Mouse (Mus musculus): ENCODE results near the gene AI464131. TPM values are rescaled to one million over a fixed set of nuclear protein-coding genes. Genes with fewer than 3 reads are reported as not detected.

AI464131 gene
- 3.8 and 4.1 TPM in 2 replicates for polyA plus RNA-seq (2015; fragmentation: Nextera tagmentation; extraction: Ambion mirVana)

- H3K36me3 ChIP-seq = no peaks in the 10 kb centered on the region
- no peaks in the 10 kb centered on the region for H3K9me3 ChIP-seq
- H3K4me2 ChIP-seq (replicated peaks) = peak within 1 kb of the TSS; percentile 68
- H3K27me3 ChIP-seq = peaks cover 76% of the 10 kb centered on the region
- peak within 1 kb of the TSS; percentile 64 for H3K9ac ChIP-seq
- WGBS = 2% methylated on average over 18 of the region's 18 CpGs
- peaks cover 41% of the 10 kb centered on the region for H3K4me1 ChIP-seq
- H3K27ac ChIP-seq = 0 out of 2 replicates have a peak within 1 kb of the TSS, but pooled peaks have one; percentile 29
- peak; percentile 91 for ATAC-seq (ENCODE audit: low FRiP score, low read depth)
- H3K4me3 ChIP-seq = peak within 1 kb of the TSS; percentile 43
Observed at GRCm38 (mm10) chr4:41502986-41503412, at the start of gene AI464131. TSS of gene AI464131 (minus strand) at chr4:41503076.

- Histone ChIP-seq H3K27me3 (peaks cover 42% of the 10 kb centered on the region), H3K9ac (no peak overlapping the region), H3K27ac (no peak overlapping the region), H3K36me3 (no peaks in the 10 kb centered on the region), H3K4me1 (peaks cover 13% of the 10 kb centered on the region; the same call in 1 of the 2 replicates), H3K9me3 (no peaks in the 10 kb centered on the region), H3K4me3 (no peak overlapping the region), H3K4me2 (replicated peaks) (no peak overlapping the region)
- WGBS = 11% methylated on average over 6 of the region's 6 CpGs
- no peak for ATAC-seq (ENCODE audit: low FRiP score, low read depth)
Observed at GRCm38 (mm10) chr4:41552529-41552928, 49.7 kb upstream of the AI464131 start.

- Histone ChIP-seq H3K4me3 (no peak overlapping the region), H3K27ac (no peak overlapping the region), H3K4me1 (no peaks in the 10 kb centered on the region), H3K27me3 (peaks cover 22% of the 10 kb centered on the region; the same call in 1 of the 2 replicates), H3K9me3 (no peaks in the 10 kb centered on the region), H3K36me3 (no peaks in the 10 kb centered on the region), H3K4me2 (replicated peaks) (no peak overlapping the region), H3K9ac (no peak overlapping the region)
- ATAC-seq (ENCODE audit: low FRiP score, low read depth) = no peak
- 70% methylated on average over 1 of the region's 1 CpGs for WGBS
Observed at GRCm38 (mm10) chr4:41547086-41547485, 44.2 kb upstream of the AI464131 start.

- 22% methylated on average over 8 of the region's 8 CpGs for WGBS
Observed at GRCm38 (mm10) chr4:41545985-41546384, 43.1 kb upstream of the AI464131 start.

GRCm38 (mm10) chr4:41542136-41542535 is 39.3 kb upstream of the AI464131 start:
- H3K36me3 ChIP-seq = no peaks in the 10 kb centered on the region
- H3K4me3 ChIP-seq = no peak overlapping the region
- H3K4me1 ChIP-seq = no peaks in the 10 kb centered on the region
- no peak overlapping the region for H3K4me2 ChIP-seq (replicated peaks)
- 0 out of 2 replicates have a peak, but pooled peaks cover 5% of the 10 kb centered on the region for H3K27me3 ChIP-seq
- H3K9me3 ChIP-seq = no peaks in the 10 kb centered on the region
- no peak for ATAC-seq (ENCODE audit: low FRiP score, low read depth)
- WGBS = 75% methylated on average over 8 of the region's 8 CpGs
- H3K9ac ChIP-seq = no peak overlapping the region
- H3K27ac ChIP-seq = no peak overlapping the region

More at GRCm38 (mm10) chr4:41545985-41546384, 43.1 kb upstream of the AI464131 start:
- Histone ChIP-seq H3K9me3 (no peaks in the 10 kb centered on the region), H3K4me2 (replicated peaks) (no peak overlapping the region), H3K27ac (no peak overlapping the region), H3K4me1 (no peaks in the 10 kb centered on the region), H3K9ac (no peak overlapping the region), H3K27me3 (peaks cover 18% of the 10 kb centered on the region; the same call in 1 of the 2 replicates), H3K4me3 (no peak overlapping the region), H3K36me3 (no peaks in the 10 kb centered on the region)
- no peak for ATAC-seq (ENCODE audit: low FRiP score, low read depth)

GRCm38 (mm10) chr4:41534866-41535265 is 32.0 kb upstream of the AI464131 start:
- 73% methylated on average over 5 of the region's 5 CpGs for WGBS
- ATAC-seq (ENCODE audit: low FRiP score, low read depth) = no peak
- Histone ChIP-seq H3K4me2 (replicated peaks) (no peak overlapping the region), H3K4me1 (no peaks in the 10 kb centered on the region), H3K9me3 (no peaks in the 10 kb centered on the region), H3K4me3 (no peak overlapping the region), H3K27me3 (0 out of 2 replicates have a peak, but pooled peaks cover 4% of the 10 kb centered on the region), H3K27ac (no peak overlapping the region), H3K9ac (no peak overlapping the region), H3K36me3 (no peaks in the 10 kb centered on the region)

GRCm38 (mm10) chr4:41532420-41532819 is 29.5 kb upstream of the AI464131 start:
- Histone ChIP-seq H3K9ac (no peak overlapping the region), H3K27me3 (peaks cover 20% of the 10 kb centered on the region), H3K4me3 (no peak overlapping the region), H3K36me3 (no peaks in the 10 kb centered on the region), H3K9me3 (no peaks in the 10 kb centered on the region), H3K4me2 (replicated peaks) (no peak overlapping the region), H3K27ac (no peak overlapping the region), H3K4me1 (no peaks in the 10 kb centered on the region)
- WGBS = 23% methylated on average over 6 of the region's 6 CpGs
- no peak for ATAC-seq (ENCODE audit: low FRiP score, low read depth)

- ATAC-seq (ENCODE audit: low FRiP score, low read depth) = no peak
- H3K36me3 ChIP-seq = no peaks in the 10 kb centered on the region
- no peak overlapping the region for H3K4me2 ChIP-seq (replicated peaks)
- H3K27ac ChIP-seq = no peak overlapping the region
- peaks cover 52% of the 10 kb centered on the region for H3K27me3 ChIP-seq
- no peaks in the 10 kb centered on the region for H3K4me1 ChIP-seq
- H3K9ac ChIP-seq = no peak overlapping the region
- no peaks in the 10 kb centered on the region for H3K9me3 ChIP-seq
- no peak overlapping the region for H3K4me3 ChIP-seq
- 24% methylated on average over 8 of the region's 8 CpGs for WGBS
Observed at GRCm38 (mm10) chr4:41527996-41528395, 25.1 kb upstream of the AI464131 start.

GRCm38 (mm10) chr4:41527076-41527475 is 24.2 kb upstream of the AI464131 start:
- ATAC-seq (ENCODE audit: low FRiP score, low read depth) = no peak
- H3K9ac ChIP-seq = no peak overlapping the region

GRCm38 (mm10) chr4:41526553-41526952 is 23.7 kb upstream of the AI464131 start:
- WGBS = 71% methylated on average over 7 of the region's 7 CpGs
- Histone ChIP-seq H3K27me3 (peaks cover 63% of the 10 kb centered on the region), H3K4me2 (replicated peaks) (no peak overlapping the region), H3K4me1 (no peaks in the 10 kb centered on the region), H3K36me3 (no peaks in the 10 kb centered on the region), H3K4me3 (no peak overlapping the region), H3K27ac (no peak overlapping the region), H3K9me3 (no peaks in the 10 kb centered on the region), H3K9ac (no peak overlapping the region)
- ATAC-seq (ENCODE audit: low FRiP score, low read depth) = no peak

More at GRCm38 (mm10) chr4:41527076-41527475, 24.2 kb upstream of the AI464131 start:
- no peaks in the 10 kb centered on the region for H3K9me3 ChIP-seq
- H3K4me2 ChIP-seq (replicated peaks) = no peak overlapping the region
- no peaks in the 10 kb centered on the region for H3K4me1 ChIP-seq
- 44% methylated on average over 13 of the region's 13 CpGs for WGBS
- no peaks in the 10 kb centered on the region for H3K36me3 ChIP-seq
- no peak overlapping the region for H3K4me3 ChIP-seq
- peaks cover 61% of the 10 kb centered on the region for H3K27me3 ChIP-seq
- no peak overlapping the region for H3K27ac ChIP-seq

GRCm38 (mm10) chr4:41524829-41525228 is 22.0 kb upstream of the AI464131 start:
- H3K9me3 ChIP-seq = no peaks in the 10 kb centered on the region
- H3K4me3 ChIP-seq = no peak overlapping the region
- WGBS = 73% methylated on average over 9 of the region's 9 CpGs
- ATAC-seq (ENCODE audit: low FRiP score, low read depth) = no peak
- no peaks in the 10 kb centered on the region for H3K4me1 ChIP-seq
- H3K9ac ChIP-seq = no peak overlapping the region
- no peak overlapping the region for H3K4me2 ChIP-seq (replicated peaks)
- H3K27me3 ChIP-seq = peaks cover 79% of the 10 kb centered on the region
- no peak overlapping the region for H3K27ac ChIP-seq
- H3K36me3 ChIP-seq = no peaks in the 10 kb centered on the region

GRCm38 (mm10) chr4:41523839-41524238 is 21.0 kb upstream of the AI464131 start:
- H3K9me3 ChIP-seq = no peaks in the 10 kb centered on the region
- H3K4me1 ChIP-seq = no peaks in the 10 kb centered on the region
- peaks cover 85% of the 10 kb centered on the region for H3K27me3 ChIP-seq
- WGBS = 72% methylated on average over 7 of the region's 7 CpGs
- no peak for ATAC-seq (ENCODE audit: low FRiP score, low read depth)
- no peak overlapping the region for H3K27ac ChIP-seq
- no peak overlapping the region for H3K9ac ChIP-seq
- no peak overlapping the region for H3K4me2 ChIP-seq (replicated peaks)
- H3K36me3 ChIP-seq = no peaks in the 10 kb centered on the region
- no peak overlapping the region for H3K4me3 ChIP-seq

GRCm38 (mm10) chr4:41522788-41523187 is 19.9 kb upstream of the AI464131 start:
- Histone ChIP-seq H3K4me1 (no peaks in the 10 kb centered on the region), H3K36me3 (no peaks in the 10 kb centered on the region), H3K9me3 (no peaks in the 10 kb centered on the region), H3K27ac (no peak overlapping the region), H3K27me3 (peaks cover 81% of the 10 kb centered on the region), H3K4me2 (replicated peaks) (no peak overlapping the region), H3K4me3 (no peak overlapping the region), H3K9ac (no peak overlapping the region)
- 47% methylated on average over 5 of the region's 5 CpGs for WGBS
- no peak for ATAC-seq (ENCODE audit: low FRiP score, low read depth)

All from limb, embryonic 13.5 days (tissue).